ENCODE assay signal across 16 mouse cellular contexts in genomic region chr13:53709062-53709461, GRCm38 (mm10).
DNase-seq lines count a peak whose midpoint lies in the region; ATAC-seq and TF ChIP-seq lines count a peak whose summit lies in the region.
"Had no signal": no experiment of that assay in that cellular context is flagged by ENCODE, and none has a peak within 500 bp of the region (broad histone marks: within the 10 kb centered on the region; RNA-seq: fewer than 3 reads in every experiment).

No protein-coding gene starts in this region.

- no peaks in the 10 kb centered on the region for H3K36me3 ChIP-seq in forebrain, embryonic 10.5 days (replicated peaks)
- no peaks in the 10 kb centered on the region for H3K36me3 ChIP-seq in forebrain, embryonic 11.5 days (ENCODE audit: control insufficient read depth, insufficient read depth, low read length)
- H3K36me3 ChIP-seq in embryonic facial prominence, embryonic 12.5 days, result no peaks in the 10 kb centered on the region
- no peaks in the 10 kb centered on the region for H3K36me3 ChIP-seq in limb, embryonic 13.5 days
- H3K36me3 ChIP-seq in kidney, embryonic 16.5 days (ENCODE audit: insufficient read depth, low read length), result no peaks in the 10 kb centered on the region
- H3K36me3 ChIP-seq: heart, embryonic 10.5 days; liver, embryonic 12.5 days; lung, embryonic 15.5 days had no signal

- 0 out of 2 replicates have a peak overlapping the region, but pooled peaks have one; percentile 20 for H3K27ac ChIP-seq in forebrain, embryonic 10.5 days
- H3K27ac ChIP-seq in forebrain, embryonic 11.5 days (ENCODE audit: low read depth, low read length), result no peak overlapping the region
- H3K27ac ChIP-seq in embryonic facial prominence, embryonic 12.5 days, result peak overlapping the region; percentile 75
- peak overlapping the region; percentile 55; the same call in 1 of the 2 replicates for H3K27ac ChIP-seq in limb, embryonic 13.5 days
- H3K27ac ChIP-seq in layer of hippocampus, adult 2 months, result no peak overlapping the region
- no peak overlapping the region for H3K27ac ChIP-seq in kidney, embryonic 16.5 days (ENCODE audit: low read length)
- H3K27ac ChIP-seq: heart, embryonic 10.5 days; liver, embryonic 12.5 days; lung, embryonic 15.5 days had no signal

- no peaks in the 10 kb centered on the region for H3K27me3 ChIP-seq in forebrain, embryonic 10.5 days (ENCODE audit: poor library complexity, severe bottlenecking)
- no peaks in the 10 kb centered on the region; the same call in 1 of the 2 replicates for H3K27me3 ChIP-seq in forebrain, embryonic 11.5 days (ENCODE audit: control insufficient read depth, insufficient read depth, low read length)
- no peaks in the 10 kb centered on the region for H3K27me3 ChIP-seq in embryonic facial prominence, embryonic 12.5 days
- no peaks in the 10 kb centered on the region for H3K27me3 ChIP-seq in limb, embryonic 13.5 days
- no peaks in the 10 kb centered on the region for H3K27me3 ChIP-seq in kidney, embryonic 16.5 days (ENCODE audit: insufficient read depth, low read length)
- H3K27me3 ChIP-seq: liver, embryonic 12.5 days; lung, embryonic 15.5 days had no signal

- H3K4me2 ChIP-seq in forebrain, embryonic 11.5 days (ENCODE audit: low read depth, low read length, severe bottlenecking), result no peak overlapping the region
- no peak overlapping the region; the same call in 1 of the 2 replicates for H3K4me2 ChIP-seq in embryonic facial prominence, embryonic 12.5 days (replicated peaks)
- H3K4me2 ChIP-seq in limb, embryonic 13.5 days (replicated peaks), result peak overlapping the region; percentile 23; the same call in 1 of the 2 replicates
- no peak overlapping the region for H3K4me2 ChIP-seq in kidney, embryonic 16.5 days (replicated peaks; ENCODE audit: low read depth, low read length)
- H3K4me2 ChIP-seq: liver, embryonic 12.5 days; lung, embryonic 15.5 days had no signal

- H3K9me3 ChIP-seq in forebrain, embryonic 10.5 days, result no peaks in the 10 kb centered on the region
- H3K9me3 ChIP-seq in forebrain, embryonic 11.5 days (ENCODE audit: control insufficient read depth, low read length), result no peaks in the 10 kb centered on the region
- no peaks in the 10 kb centered on the region for H3K9me3 ChIP-seq in embryonic facial prominence, embryonic 12.5 days
- H3K9me3 ChIP-seq in limb, embryonic 13.5 days, result no peaks in the 10 kb centered on the region
- H3K9me3 ChIP-seq in kidney, embryonic 16.5 days (ENCODE audit: low read length), result no peaks in the 10 kb centered on the region
- H3K9me3 ChIP-seq: heart, embryonic 10.5 days; liver, embryonic 12.5 days; lung, embryonic 15.5 days had no signal

- WGBS in forebrain, embryonic 10.5 days, result 69% methylated on average over 10 of the region's 10 CpGs
- WGBS in forebrain, embryonic 11.5 days, result 60% methylated on average over 10 of the region's 10 CpGs
- 21% methylated on average over 10 of the region's 10 CpGs for WGBS in embryonic facial prominence, embryonic 12.5 days
- WGBS in limb, embryonic 13.5 days, result 29% methylated on average over 10 of the region's 10 CpGs
- WGBS in kidney, embryonic 16.5 days, result 77% methylated on average over 10 of the region's 10 CpGs

- DNase-seq in forebrain, embryonic 10.5 days (ENCODE audit: extremely low spot score, low spot score), result no peak
- no peak for DNase-seq in forebrain, embryonic 11.5 days (ENCODE audit: low spot score)
- DNase-seq in NIH3T3 (ENCODE audit: low read depth), result peak; percentile 24
- no peak for DNase-seq in layer of hippocampus, adult 2 months (ENCODE audit: low spot score in 2 of 2)
- no peak for DNase-seq in right cerebral cortex, adult 2 months (ENCODE audit: low spot score in 2 of 2)
- DNase-seq: cerebellum, adult 9-10 months; forebrain, postnatal 0 days; heart, postnatal 14 days; thymus, postnatal 36 days had no signal

- no peak overlapping the region for H3K4me3 ChIP-seq in forebrain, embryonic 10.5 days
- H3K4me3 ChIP-seq in forebrain, embryonic 11.5 days (ENCODE audit: low read depth, low read length), result no peak overlapping the region
- no peak overlapping the region for H3K4me3 ChIP-seq in embryonic facial prominence, embryonic 12.5 days
- no peak overlapping the region for H3K4me3 ChIP-seq in limb, embryonic 13.5 days
- H3K4me3 ChIP-seq in layer of hippocampus, adult 2 months, result no peak overlapping the region
- no peak overlapping the region for H3K4me3 ChIP-seq in kidney, embryonic 16.5 days (ENCODE audit: low read length)
- H3K4me3 ChIP-seq: heart, embryonic 10.5 days; liver, embryonic 12.5 days; lung, embryonic 15.5 days; myocyte had no signal

- no peak for ATAC-seq in forebrain, embryonic 11.5 days (replicated peaks; ENCODE audit: low FRiP score)
- ATAC-seq in embryonic facial prominence, embryonic 12.5 days (ENCODE audit: insufficient number of reproducible peaks, insufficient read depth, low FRiP score, low TSS enrichment), result peak; percentile 72; the same call in 1 of the 2 replicates
- peak; percentile 57; the same call in 1 of the 2 replicates for ATAC-seq in limb, embryonic 13.5 days (ENCODE audit: low FRiP score, low read depth)
- no peak for ATAC-seq in kidney, embryonic 16.5 days (ENCODE audit: low FRiP score, low TSS enrichment)
- ATAC-seq: forebrain, postnatal 0 days; liver, embryonic 12.5 days had no signal

- no peak overlapping the region for H3K9ac ChIP-seq in forebrain, embryonic 11.5 days (ENCODE audit: low read length)
- no peak overlapping the region for H3K9ac ChIP-seq in embryonic facial prominence, embryonic 12.5 days
- H3K9ac ChIP-seq in limb, embryonic 13.5 days, result no peak overlapping the region
- H3K9ac ChIP-seq in kidney, embryonic 16.5 days (replicated peaks; ENCODE audit: low read length), result no peak overlapping the region
- H3K9ac ChIP-seq: forebrain, postnatal 0 days; liver, embryonic 12.5 days; lung, embryonic 15.5 days had no signal

- TF ChIP-seq CTCF in layer of hippocampus, adult 2 months (conservative IDR thresholded peaks at IDR 0.05), result no peak

- peaks cover 14% of the 10 kb centered on the region for H3K4me1 ChIP-seq in forebrain, embryonic 10.5 days
- H3K4me1 ChIP-seq in forebrain, embryonic 11.5 days (replicated peaks; ENCODE audit: control insufficient read depth, insufficient read depth, low read length), result no peaks in the 10 kb centered on the region
- H3K4me1 ChIP-seq in embryonic facial prominence, embryonic 12.5 days, result peaks cover 26% of the 10 kb centered on the region
- H3K4me1 ChIP-seq in limb, embryonic 13.5 days, result peaks cover 27% of the 10 kb centered on the region
- H3K4me1 ChIP-seq in kidney, embryonic 16.5 days (ENCODE audit: insufficient read depth, low read length), result no peaks in the 10 kb centered on the region
- H3K4me1 ChIP-seq: heart, embryonic 10.5 days; liver, embryonic 12.5 days; lung, embryonic 15.5 days had no signal

Comparison
In these comparisons a context has a peak if more than half of its experiments do, and no peak if none do; other contexts are left out.
1. H3K27ac ChIP-seq: peak in forebrain, embryonic 10.5 days (single experiment), embryonic facial prominence, embryonic 12.5 days (single experiment) and limb, embryonic 13.5 days (single experiment); none in forebrain, embryonic 11.5 days (single experiment), layer of hippocampus, adult 2 months (single experiment) and kidney, embryonic 16.5 days (single experiment).
2. ATAC-seq: peak in embryonic facial prominence, embryonic 12.5 days (single experiment) and limb, embryonic 13.5 days (single experiment); none in forebrain, embryonic 11.5 days (single experiment) and kidney, embryonic 16.5 days (single experiment).